Mouse (Mus musculus): ENCODE measurements around the gene Adad2.

GRCm38 (mm10) chr8:119646197-119646596 is 33.6 kb downstream of the Adad2 start:
- TF ChIP-seq POLR2A (IDR thresholded peaks at IDR 0.05; ENCODE audit: insufficient read length, low read depth) = no peak
- no peak for TF ChIP-seq REST (IDR thresholded peaks at IDR 0.05; ENCODE audit: insufficient read depth, insufficient read length)
- no peak for TF ChIP-seq POLR2AphosphoS2 (IDR thresholded peaks at IDR 0.05; ENCODE audit: insufficient read length, low read depth)
- no peak for TF ChIP-seq E2F4 (IDR thresholded peaks at IDR 0.05; ENCODE audit: insufficient read depth)
